Mouse (Mus musculus) embryonic facial prominence, embryonic 10.5 days (tissue): Measurements from ENCODE around the gene Sec1. TPM values are rescaled to one million over a fixed set of nuclear protein-coding genes. Genes with fewer than 3 reads are reported as not detected.

Experiments
- DNase-seq: peaks from one replicate; pipeline ENCODE4 v3.0.0-alpha.2; 2017; ENCODE audit warnings: low spot score
- H3K27ac ChIP-seq: fragments of 300-500 bp; sonication (generic); replicated peaks from 2 replicates; pipeline ENCODE4 v1.5.1; 2016; ENCODE audit warnings: mild to moderate bottlenecking
- H3K27me3 ChIP-seq: fragments of 300-500 bp; sonication (generic); replicated peaks from 2 replicates; pipeline ENCODE4 v1.6.1; 2016; ENCODE audit warnings: low read depth, mild to moderate bottlenecking; ENCODE audit not compliant: poor library complexity, severe bottlenecking
- H3K36me3 ChIP-seq: fragments of 300-500 bp; sonication (generic); replicated peaks from 2 replicates; pipeline ENCODE4 v1.6.1; 2016; ENCODE audit warnings: mild to moderate bottlenecking, moderate library complexity
- H3K4me1 ChIP-seq: fragments of 300-500 bp; sonication (generic); 2 replicates; pipeline ENCODE4 v1.6.1; 2016
- H3K4me3 ChIP-seq: fragments of 300-500 bp; sonication (generic); 2 replicates; pipeline ENCODE4 v1.5.1; 2016; ENCODE audit warnings: mild to moderate bottlenecking, moderate library complexity
- H3K9me3 ChIP-seq: fragments of 300-500 bp; sonication (generic); 2 replicates; pipeline ENCODE4 v1.6.1; 2016; ENCODE audit warnings: mild to moderate bottlenecking
- WGBS: fragments of 180-500 bp; shearing (Covaris S2); methylation state at CpG from one replicate; pipeline ENCODE4 v1.1.7; 2016; 5-methylcytosine and 5-hydroxymethylcytosine counted together
- polyA plus RNA-seq: library from polyadenylated mRNA; unstranded; fragments of >200 nt; fragmentation: Nextera tagmentation; extraction: Ambion mirVana; gene quantifications from 2 replicates; pipeline ENCODE4 v1.2.1, GENCODE M21; 2016

Sec1 gene
- polyA plus RNA-seq, 1 experiment from 2014 or later = 0.64 TPM

DNA sequence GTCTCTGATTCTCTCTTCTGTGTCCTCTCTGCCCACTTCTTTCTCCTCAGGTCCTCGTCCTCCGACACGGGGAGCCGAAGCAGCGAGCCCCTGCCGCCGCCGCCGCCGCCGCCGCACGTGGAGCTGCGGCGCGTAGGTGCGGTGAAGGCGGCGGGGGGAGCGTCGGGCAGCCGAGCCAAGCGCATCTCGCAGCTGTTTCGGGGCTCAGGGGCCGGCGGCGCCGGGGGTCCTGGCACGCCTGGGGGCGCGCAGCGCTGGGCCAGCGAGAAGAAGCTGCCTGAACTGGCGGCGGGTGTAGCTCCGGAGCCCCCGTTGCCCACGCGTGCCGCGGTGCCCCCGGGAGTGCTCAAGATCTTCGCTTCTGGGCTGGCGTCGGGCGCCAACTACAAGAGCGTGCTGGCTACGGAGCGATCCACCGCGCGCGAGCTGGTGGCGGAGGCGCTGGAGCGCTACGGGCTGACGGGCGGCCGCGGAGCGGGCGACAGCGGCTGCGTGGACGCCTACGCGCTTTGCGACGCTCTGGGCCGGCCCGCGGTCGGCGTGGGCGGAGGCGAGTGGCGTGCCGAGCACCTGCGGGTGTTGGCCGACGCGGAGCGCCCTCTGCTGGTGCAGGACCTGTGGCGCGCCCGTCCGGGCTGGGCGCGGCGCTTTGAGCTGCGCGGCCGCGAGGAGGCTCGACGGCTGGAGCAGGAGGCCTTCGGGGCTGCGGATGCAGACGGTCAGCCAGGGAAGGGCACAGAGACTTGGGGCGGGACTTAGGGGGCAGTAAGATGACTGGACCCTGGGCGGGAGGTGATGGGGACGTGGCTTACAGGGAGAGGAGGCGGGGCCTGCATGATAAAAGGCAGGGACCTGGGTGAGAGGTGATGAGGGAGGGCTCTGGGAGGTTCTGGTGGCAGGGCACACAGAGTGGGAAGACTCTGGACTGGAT is 65.6 kb downstream of the Sec1 start:
- Histone ChIP-seq H3K9me3 (no peaks in the 10 kb centered on the region), H3K4me3 (peak overlapping the region; percentile 72), H3K27me3 (peaks cover 91% of the 10 kb centered on the region), H3K27ac (peak overlapping the region; percentile 86), H3K4me1 (peaks cover 19% of the 10 kb centered on the region), H3K36me3 (no peaks in the 10 kb centered on the region)
- peak; percentile 91 for DNase-seq
- 1% methylated on average over 105 of the region's 105 CpGs for WGBS

Other genes starting within 250 kb of the Sec1 start
- gene Ftl1, start 234.5 kb downstream of the Sec1 start, polyA plus RNA-seq = 5,460 and 5,734 TPM in 2 replicates
- 243 and 247 TPM in 2 replicates for gene Bax, start 227.5 kb downstream of the Sec1 start, polyA plus RNA-seq
- 0.93 and 1.4 TPM in 2 replicates for gene Tulp2, start 212.5 kb downstream of the Sec1 start, polyA plus RNA-seq
- gene Gm45808, start 207.6 kb downstream of the Sec1 start, polyA plus RNA-seq = not detected in 2 replicates
- 5.7 and 7.4 TPM in 2 replicates for gene Dhdh, start 205.6 kb downstream of the Sec1 start, polyA plus RNA-seq
- 115 and 123 TPM in 2 replicates for gene Nucb1, start 184.0 kb downstream of the Sec1 start, polyA plus RNA-seq
- 18.6 and 21.6 TPM in 2 replicates for gene Ppp1r15a, start 168.1 kb downstream of the Sec1 start, polyA plus RNA-seq
- 1.9 and 2.3 TPM in 2 replicates for gene Plekha4, start 168.1 kb downstream of the Sec1 start, polyA plus RNA-seq
- gene Hsd17b14, start 139.5 kb downstream of the Sec1 start, polyA plus RNA-seq = 0.87 and 0.92 TPM in 2 replicates
- 51.1 and 51.9 TPM in 2 replicates for gene Bcat2, start 124.2 kb downstream of the Sec1 start, polyA plus RNA-seq
- gene Fgf21, start 78.9 kb downstream of the Sec1 start, polyA plus RNA-seq = not detected in 2 replicates
- 0.07 and 0.44 TPM in 2 replicates for gene Fut1, start 77.1 kb downstream of the Sec1 start, polyA plus RNA-seq
- gene Izumo1, start 72.6 kb downstream of the Sec1 start, polyA plus RNA-seq = 0.07 and 0.10 TPM in 2 replicates
- 6.5 and 6.8 TPM in 2 replicates for gene Rasip1, start 66.9 kb downstream of the Sec1 start, polyA plus RNA-seq
- 1.3 and 3.1 TPM in 2 replicates for gene Mamstr, start 54.4 kb downstream of the Sec1 start, polyA plus RNA-seq
- 0.07 and 0.16 TPM in 2 replicates for gene Fut2, start 28.0 kb downstream of the Sec1 start, polyA plus RNA-seq
- 0.28 and 0.42 TPM in 2 replicates for gene Ntn5, start 10.4 kb downstream of the Sec1 start, polyA plus RNA-seq
- 8.5 and 9.1 TPM in 2 replicates for gene Car11, start 5.4 kb upstream of the Sec1 start, polyA plus RNA-seq
- gene Dbp, start 10.7 kb upstream of the Sec1 start, polyA plus RNA-seq = 3.6 and 4.3 TPM in 2 replicates
- gene Rpl18, start 21.1 kb upstream of the Sec1 start, polyA plus RNA-seq = 1,168 and 1,206 TPM in 2 replicates
- gene Sphk2, start 23.6 kb upstream of the Sec1 start, polyA plus RNA-seq = 41.5 and 42.1 TPM in 2 replicates
- 1.8 and 2.2 TPM in 2 replicates for gene Fam83e, start 26.8 kb upstream of the Sec1 start, polyA plus RNA-seq
- gene Spaca4, start 31.4 kb upstream of the Sec1 start, polyA plus RNA-seq = 0.22 TPM in 1 of 2 replicates, not detected in the other
- 2.1 and 3.0 TPM in 2 replicates for gene Lmtk3, start 89.3 kb upstream of the Sec1 start, polyA plus RNA-seq
- 1.6 and 1.7 TPM in 2 replicates for gene Sult2b1, start 90.3 kb upstream of the Sec1 start, polyA plus RNA-seq
- 157 and 161 TPM in 2 replicates for gene Cyth2, start 120.2 kb upstream of the Sec1 start, polyA plus RNA-seq
- 0.88 and 1.5 TPM in 2 replicates for gene Kcnj14, start 130.4 kb upstream of the Sec1 start, polyA plus RNA-seq
- gene Grwd1, start 136.5 kb upstream of the Sec1 start, polyA plus RNA-seq = 127 and 132 TPM in 2 replicates
- gene Kdelr1, start 178.4 kb upstream of the Sec1 start, polyA plus RNA-seq = 30.4 and 36.6 TPM in 2 replicates
- gene Grin2d, start 184.0 kb upstream of the Sec1 start, polyA plus RNA-seq = 0.09 and 0.20 TPM in 2 replicates
- 1.2 and 1.3 TPM in 2 replicates for gene Syngr4, start 202.3 kb upstream of the Sec1 start, polyA plus RNA-seq
- 4.5 and 5.5 TPM in 2 replicates for gene Tmem143, start 202.5 kb upstream of the Sec1 start, polyA plus RNA-seq
- gene Emp3, start 227.0 kb upstream of the Sec1 start, polyA plus RNA-seq = 9.9 and 15.6 TPM in 2 replicates
- gene Ccdc114, start 229.7 kb upstream of the Sec1 start, polyA plus RNA-seq = 4.6 and 6.8 TPM in 2 replicates